Mouse (Mus musculus): Measurements from ENCODE around the gene Llph.

- TF ChIP-seq MAFK (IDR thresholded peaks at IDR 0.05; ENCODE audit: insufficient read depth, low read depth, low read length) (no peak), HCFC1 (IDR thresholded peaks at IDR 0.05; ENCODE audit: borderline replicate concordance, insufficient read depth, low read length) (no peak), CHD2 (IDR thresholded peaks at IDR 0.05; ENCODE audit: low read depth, low read length) (no peak), ZNF384 (IDR thresholded peaks at IDR 0.05; ENCODE audit: low read depth, low read length) (no peak), ZC3H11A (IDR thresholded peaks at IDR 0.05; ENCODE audit: borderline replicate concordance, low read depth, low read length) (no peak)
Measured at GRCm38 (mm10) chr10:120231718-120232117, 4.8 kb downstream of the Llph start.

Data from ES-E14 (cell line).